ENCODE assay signal across 9 mouse cellular contexts in the genomic region with DNA sequence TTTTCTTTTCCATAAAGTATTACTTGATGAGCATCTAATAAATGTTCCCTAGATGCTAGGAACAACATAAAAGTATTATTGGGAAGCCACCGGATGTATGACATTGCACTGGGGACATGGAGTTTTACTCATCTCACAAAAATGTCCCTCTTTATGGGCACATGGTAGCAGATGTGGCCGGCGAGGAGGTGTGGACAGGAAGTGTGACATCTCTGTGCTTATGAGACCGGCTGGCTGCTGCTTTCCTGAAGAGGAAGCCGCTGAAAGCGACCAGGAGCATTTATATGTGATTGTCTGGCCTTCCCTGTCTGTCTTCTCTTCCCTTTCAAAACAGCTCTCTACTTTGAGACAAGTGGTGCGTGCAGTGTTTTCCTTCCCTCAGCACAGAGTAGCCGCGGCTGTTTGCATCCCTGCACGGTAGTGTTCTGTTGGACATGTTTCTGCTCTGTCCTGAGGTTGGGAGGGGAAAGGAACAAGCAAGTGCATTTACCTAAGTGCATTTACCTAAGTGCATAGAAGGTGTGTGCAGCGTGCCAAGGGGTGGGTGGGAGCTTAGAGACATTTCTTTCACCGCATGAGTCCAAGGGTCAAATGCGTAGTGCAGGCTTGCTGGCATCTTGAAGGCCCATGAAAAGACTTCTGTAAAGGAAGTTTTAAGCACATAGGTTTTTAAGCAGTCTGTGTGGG.
DNase-seq lines count a peak whose midpoint lies in the region; ATAC-seq and TF ChIP-seq lines count a peak whose summit lies in the region.
"Had no signal": no experiment of that assay in that cellular context is flagged by ENCODE, and none has a peak within 500 bp of the region (broad histone marks: within the 10 kb centered on the region; RNA-seq: fewer than 3 reads in every experiment).

No protein-coding gene starts in this region.

- H3K9ac ChIP-seq in embryonic facial prominence, embryonic 11.5 days (replicated peaks; ENCODE audit: low read length): no peak overlapping the region
- H3K9ac ChIP-seq: hindbrain, embryonic 15.5 days had no signal

- H3K9me3 ChIP-seq in embryonic facial prominence, embryonic 11.5 days (replicated peaks; ENCODE audit: control insufficient read depth, low read length): no peaks in the 10 kb centered on the region
- H3K9me3 ChIP-seq: hindbrain, embryonic 15.5 days had no signal

- H3K36me3 ChIP-seq in embryonic facial prominence, embryonic 11.5 days (replicated peaks; ENCODE audit: control insufficient read depth, insufficient read depth, low read depth, low read length): no peaks in the 10 kb centered on the region
- no peaks in the 10 kb centered on the region for H3K36me3 ChIP-seq in kidney, adult 2 months (ENCODE audit: control insufficient read depth, insufficient read depth, low read length)
- H3K36me3 ChIP-seq: hindbrain, embryonic 15.5 days had no signal

- H3K27me3 ChIP-seq in embryonic facial prominence, embryonic 11.5 days (ENCODE audit: control insufficient read depth, insufficient read depth, low read length): no peaks in the 10 kb centered on the region
- H3K27me3 ChIP-seq in kidney, adult 2 months (replicated peaks; ENCODE audit: control insufficient read depth, insufficient read depth, low read length): no peaks in the 10 kb centered on the region
- H3K27me3 ChIP-seq: hindbrain, embryonic 15.5 days had no signal

- DNase-seq in ES-CJ7 (ENCODE audit: low read depth, low spot score): peak; percentile 10
- no peak for DNase-seq in embryonic facial prominence, embryonic 11.5 days (ENCODE audit: low spot score)
- DNase-seq in kidney, adult 2 months: peak; percentile 67
- peak; percentile 69 for DNase-seq in lung, postnatal 10 days
- no peak for DNase-seq in cerebellum, adult 11 months
- DNase-seq in adrenal gland, adult 2 months: no peak
- no peak for DNase-seq in right cerebral cortex, postnatal 14 days
- DNase-seq: adrenal gland, postnatal 10 days had no signal

- H3K4me1 ChIP-seq in embryonic facial prominence, embryonic 11.5 days (ENCODE audit: control insufficient read depth, insufficient read depth, low read length): peaks cover 2% of the 10 kb centered on the region; the same call in 1 of the 2 replicates
- no peaks in the 10 kb centered on the region for H3K4me1 ChIP-seq in kidney, adult 2 months (ENCODE audit: control insufficient read depth, insufficient read depth, low read length)

- WGBS in embryonic facial prominence, embryonic 11.5 days: 60% methylated on average over 13 of the region's 13 CpGs
- WGBS in kidney, adult 2 months: 37% methylated on average over 13 of the region's 13 CpGs

- no peak overlapping the region; the same call in 1 of the 2 replicates for H3K4me2 ChIP-seq in embryonic facial prominence, embryonic 11.5 days (ENCODE audit: low read depth, low read length)
- H3K4me2 ChIP-seq: hindbrain, embryonic 15.5 days had no signal

- ATAC-seq in embryonic facial prominence, embryonic 11.5 days (replicated peaks; ENCODE audit: insufficient number of reproducible peaks, low FRiP score, low TSS enrichment, low read depth): no peak

- no peak overlapping the region for H3K4me3 ChIP-seq in embryonic facial prominence, embryonic 11.5 days (ENCODE audit: low read depth, low read length)
- H3K4me3 ChIP-seq in kidney, adult 2 months (ENCODE audit: insufficient read depth, low read depth, low read length): no peak overlapping the region
- H3K4me3 ChIP-seq: hindbrain, embryonic 15.5 days had no signal

- no peak for TF ChIP-seq CTCF in kidney, adult 2 months (conservative IDR thresholded peaks at IDR 0.05; ENCODE audit: insufficient read depth, insufficient read length, low read depth, low read length)

- TF ChIP-seq POLR2A in kidney, adult 2 months (IDR thresholded peaks at IDR 0.05; ENCODE audit: low read depth, low read length): no peak

- H3K27ac ChIP-seq in embryonic facial prominence, embryonic 11.5 days (replicated peaks; ENCODE audit: low read depth, low read length): 0 out of 2 replicates have a peak overlapping the region, but pooled peaks have one; percentile 47
- H3K27ac ChIP-seq in kidney, adult 2 months (ENCODE audit: insufficient read depth, low read depth, low read length): no peak overlapping the region
- H3K27ac ChIP-seq: hindbrain, embryonic 15.5 days had no signal

Comparison
In these comparisons a context has a peak if more than half of its experiments do, and no peak if none do; other contexts are left out.
1. DNase-seq: peak in ES-CJ7 (single experiment), kidney, adult 2 months (single experiment) and lung, postnatal 10 days (single experiment); none in embryonic facial prominence, embryonic 11.5 days (single experiment), cerebellum, adult 11 months (single experiment), adrenal gland, adult 2 months (single experiment) and right cerebral cortex, postnatal 14 days (single experiment).